8 mouse cellular contexts compared by ENCODE assay signal in genomic region chr15:79107966-79108365, GRCm38 (mm10). TPM values are rescaled to one million over a fixed set of nuclear protein-coding genes. Genes with fewer than 3 reads are reported as not detected.
DNase-seq lines count a peak whose midpoint lies in the region; ATAC-seq and TF ChIP-seq lines count a peak whose summit lies in the region.

No protein-coding gene starts in this region.

- no peak for DNase-seq in kidney, adult 2 months
- DNase-seq in brain, adult 2 months (ENCODE audit: low read depth, low spot score): peak; percentile 50
- DNase-seq in hindbrain, embryonic 11.5 days (ENCODE audit: low spot score): no peak
- no peak for DNase-seq in left cerebral cortex, adult 18-20 months (ENCODE audit: low spot score in 2 of 2)
- no peak for DNase-seq in kidney, postnatal 14 days

- no peak for TF ChIP-seq POLR2A in kidney, adult 2 months (IDR thresholded peaks at IDR 0.05; ENCODE audit: low read depth, low read length)

- H3K4me2 ChIP-seq in kidney, embryonic 14.5 days (replicated peaks; ENCODE audit: low read depth, low read length): peak overlapping the region; percentile 98
- no peak overlapping the region; the same call in 1 of the 2 replicates for H3K4me2 ChIP-seq in hindbrain, embryonic 11.5 days (replicated peaks; ENCODE audit: low read depth, low read length)
- peak overlapping the region; percentile 96 for H3K4me2 ChIP-seq in midbrain, embryonic 13.5 days (replicated peaks)

- WGBS in kidney, embryonic 14.5 days: 19% methylated on average over 7 of the region's 7 CpGs
- WGBS in kidney, adult 2 months: 45% methylated on average over 7 of the region's 7 CpGs
- WGBS in hindbrain, embryonic 11.5 days: 26% methylated on average over 7 of the region's 7 CpGs
- 25% methylated on average over 7 of the region's 7 CpGs for WGBS in midbrain, embryonic 13.5 days

- H3K27me3 ChIP-seq in kidney, embryonic 14.5 days (ENCODE audit: control insufficient read depth, insufficient read depth, low read length): no peaks in the 10 kb centered on the region
- H3K27me3 ChIP-seq in kidney, adult 2 months (replicated peaks; ENCODE audit: control insufficient read depth, insufficient read depth, low read length): no peaks in the 10 kb centered on the region
- H3K27me3 ChIP-seq in hindbrain, embryonic 11.5 days (ENCODE audit: control insufficient read depth, insufficient read depth, low read length): peaks cover 3% of the 10 kb centered on the region; the same call in 1 of the 2 replicates
- peaks cover 10% of the 10 kb centered on the region for H3K27me3 ChIP-seq in midbrain, embryonic 13.5 days

- no peak overlapping the region for H3K9ac ChIP-seq in kidney, embryonic 14.5 days (ENCODE audit: low read depth, low read length)
- H3K9ac ChIP-seq in hindbrain, embryonic 11.5 days (ENCODE audit: low read depth, low read length): no peak overlapping the region; the same call in 1 of the 2 replicates
- H3K9ac ChIP-seq in midbrain, embryonic 13.5 days (replicated peaks): no peak overlapping the region

- peak overlapping the region; percentile 89 for H3K4me3 ChIP-seq in kidney, embryonic 14.5 days (ENCODE audit: low read length)
- H3K4me3 ChIP-seq in kidney, adult 2 months (ENCODE audit: insufficient read depth, low read depth, low read length): no peak overlapping the region
- H3K4me3 ChIP-seq in hindbrain, embryonic 11.5 days (ENCODE audit: low read depth, low read length): peak overlapping the region; percentile 75
- H3K4me3 ChIP-seq in midbrain, embryonic 13.5 days (replicated peaks): peak overlapping the region; percentile 88

- peaks cover 28% of the 10 kb centered on the region for H3K4me1 ChIP-seq in kidney, embryonic 14.5 days (ENCODE audit: control insufficient read depth, insufficient read depth, low read length)
- peaks cover 12% of the 10 kb centered on the region for H3K4me1 ChIP-seq in kidney, adult 2 months (ENCODE audit: control insufficient read depth, insufficient read depth, low read length)
- peaks cover 5% of the 10 kb centered on the region; the same call in 1 of the 2 replicates for H3K4me1 ChIP-seq in hindbrain, embryonic 11.5 days (replicated peaks; ENCODE audit: control insufficient read depth, insufficient read depth, low read length)
- H3K4me1 ChIP-seq in midbrain, embryonic 13.5 days (replicated peaks): peaks cover 33% of the 10 kb centered on the region

- H3K27ac ChIP-seq in kidney, embryonic 14.5 days (ENCODE audit: low read depth, low read length): peak overlapping the region; percentile 74
- no peak overlapping the region for H3K27ac ChIP-seq in kidney, adult 2 months (ENCODE audit: insufficient read depth, low read depth, low read length)
- no peak overlapping the region for H3K27ac ChIP-seq in hindbrain, embryonic 11.5 days (ENCODE audit: low read depth, low read length)
- no peak overlapping the region; the same call in 1 of the 2 replicates for H3K27ac ChIP-seq in midbrain, embryonic 13.5 days

- no peaks in the 10 kb centered on the region for H3K9me3 ChIP-seq in kidney, embryonic 14.5 days (ENCODE audit: control insufficient read depth, low read length)
- H3K9me3 ChIP-seq in hindbrain, embryonic 11.5 days (ENCODE audit: control insufficient read depth, low read length): no peaks in the 10 kb centered on the region
- H3K9me3 ChIP-seq in midbrain, embryonic 13.5 days: no peaks in the 10 kb centered on the region

- no peak for TF ChIP-seq CTCF in kidney, adult 2 months (conservative IDR thresholded peaks at IDR 0.05; ENCODE audit: insufficient read depth, insufficient read length, low read depth, low read length)

- peaks cover 4% of the 10 kb centered on the region; the same call in 1 of the 2 replicates for H3K36me3 ChIP-seq in kidney, embryonic 14.5 days (ENCODE audit: control insufficient read depth, insufficient read depth, low read length)
- no peaks in the 10 kb centered on the region for H3K36me3 ChIP-seq in kidney, adult 2 months (ENCODE audit: control insufficient read depth, insufficient read depth, low read length)
- no peaks in the 10 kb centered on the region for H3K36me3 ChIP-seq in hindbrain, embryonic 11.5 days (ENCODE audit: control insufficient read depth, insufficient read depth, low read length)
- peaks cover 4% of the 10 kb centered on the region; the same call in 1 of the 2 replicates for H3K36me3 ChIP-seq in midbrain, embryonic 13.5 days

- ATAC-seq in kidney, embryonic 14.5 days (ENCODE audit: low FRiP score, low TSS enrichment): no peak
- ATAC-seq in hindbrain, embryonic 11.5 days (ENCODE audit: low FRiP score): no peak
- ATAC-seq in midbrain, embryonic 13.5 days: no peak
- ATAC-seq in frontal cortex, adult (ENCODE audit: low TSS enrichment): no peak

RNA-seq across cellular contexts. Expression of gene Micall1, which starts 0.7 kb away (rescaled TPM):
- 6.5 and 7.2 TPM in 2 replicates for polyA plus RNA-seq in kidney, embryonic 14.5 days (2014; fragmentation: Nextera tagmentation; extraction: Ambion mirVana)
- 23.3 and 24.5 TPM in 2 replicates for polyA plus RNA-seq in kidney, adult 2 months (2012; rRNA removed)
- 5.3 and 7.2 TPM in 2 replicates for polyA plus RNA-seq in hindbrain, embryonic 11.5 days (2014; fragmentation: Nextera tagmentation; extraction: Ambion mirVana)
- 8.6 and 9.5 TPM in 2 replicates for polyA plus RNA-seq in midbrain, embryonic 13.5 days (2015; fragmentation: Nextera tagmentation; extraction: Ambion mirVana)
- total RNA-seq in left cerebral cortex, adult 18-20 months (2021): 10 to 100 TPM; 22.2 to 26.8 TPM

RNA-seq across cellular contexts. Expression of gene Polr2f, which starts 32.8 kb away (rescaled TPM):
- 352 and 434 TPM in 2 replicates for polyA plus RNA-seq in kidney, embryonic 14.5 days (2014; fragmentation: Nextera tagmentation; extraction: Ambion mirVana)
- polyA plus RNA-seq in kidney, adult 2 months (2012; rRNA removed): 50.3 and 74.9 TPM in 2 replicates
- polyA plus RNA-seq in hindbrain, embryonic 11.5 days (2014; fragmentation: Nextera tagmentation; extraction: Ambion mirVana): 336 and 363 TPM in 2 replicates
- polyA plus RNA-seq in midbrain, embryonic 13.5 days (2015; fragmentation: Nextera tagmentation; extraction: Ambion mirVana): 295 and 296 TPM in 2 replicates
- total RNA-seq in left cerebral cortex, adult 18-20 months (2021): 100 to 1,000 TPM; 102 to 111 TPM

RNA-seq across cellular contexts. Expression of gene Eif3l, which starts 33.0 kb away (rescaled TPM):
- 207 and 265 TPM in 2 replicates for polyA plus RNA-seq in kidney, embryonic 14.5 days (2014; fragmentation: Nextera tagmentation; extraction: Ambion mirVana)
- 172 and 183 TPM in 2 replicates for polyA plus RNA-seq in kidney, adult 2 months (2012; rRNA removed)
- polyA plus RNA-seq in hindbrain, embryonic 11.5 days (2014; fragmentation: Nextera tagmentation; extraction: Ambion mirVana): 226 and 241 TPM in 2 replicates
- 180 and 186 TPM in 2 replicates for polyA plus RNA-seq in midbrain, embryonic 13.5 days (2015; fragmentation: Nextera tagmentation; extraction: Ambion mirVana)
- total RNA-seq in left cerebral cortex, adult 18-20 months (2021): 10 to 100 TPM; 66.5 to 68.2 TPM

RNA-seq across cellular contexts. Expression of gene 1700088E04Rik, which starts 33.1 kb away (rescaled TPM):
- 7.1 and 8.8 TPM in 2 replicates for polyA plus RNA-seq in kidney, embryonic 14.5 days (2014; fragmentation: Nextera tagmentation; extraction: Ambion mirVana)
- polyA plus RNA-seq in kidney, adult 2 months (2012; rRNA removed): 18.8 and 19.6 TPM in 2 replicates
- polyA plus RNA-seq in hindbrain, embryonic 11.5 days (2014; fragmentation: Nextera tagmentation; extraction: Ambion mirVana): 13.5 and 15.0 TPM in 2 replicates
- 14.0 and 16.6 TPM in 2 replicates for polyA plus RNA-seq in midbrain, embryonic 13.5 days (2015; fragmentation: Nextera tagmentation; extraction: Ambion mirVana)
- total RNA-seq in left cerebral cortex, adult 18-20 months (2021): 10 to 100 TPM in 1 of 2 experiments, 1 to 10 TPM in 1; 7.3 to 10.8 TPM

RNA-seq across cellular contexts. Expression of gene Ankrd54, which starts 45.3 kb away (rescaled TPM):
- 48.6 and 54.2 TPM in 2 replicates for polyA plus RNA-seq in kidney, embryonic 14.5 days (2014; fragmentation: Nextera tagmentation; extraction: Ambion mirVana)
- 38.9 and 52.2 TPM in 2 replicates for polyA plus RNA-seq in kidney, adult 2 months (2012; rRNA removed)
- polyA plus RNA-seq in hindbrain, embryonic 11.5 days (2014; fragmentation: Nextera tagmentation; extraction: Ambion mirVana): 56.3 and 59.7 TPM in 2 replicates
- polyA plus RNA-seq in midbrain, embryonic 13.5 days (2015; fragmentation: Nextera tagmentation; extraction: Ambion mirVana): 52.6 and 56.4 TPM in 2 replicates
- total RNA-seq in left cerebral cortex, adult 18-20 months (2021): 10 to 100 TPM; 17.8 to 24.9 TPM
